Mouse (Mus musculus): ENCODE data around the gene Mob3b. TPM values are rescaled to one million over a fixed set of nuclear protein-coding genes. Genes with fewer than 3 reads are reported as not detected.

The Mob3b gene
- polyA plus RNA-seq, 1 experiment from 2014 or later = 29.5 TPM

Other genes starting within 250 kb of the Mob3b start
- gene Ifnk, start 5.4 kb downstream of the Mob3b start, polyA plus RNA-seq (2015; fragmentation: Nextera tagmentation; extraction: Ambion mirVana) = 0.39 and 0.73 TPM in 2 replicates
- gene C9orf72, start 68.7 kb upstream of the Mob3b start, polyA plus RNA-seq (2015; fragmentation: Nextera tagmentation; extraction: Ambion mirVana) = 11.7 and 12.0 TPM in 2 replicates